Mouse (Mus musculus) embryo, embryonic 10.5 days (tissue): ENCODE data around the gene Sox5.

Experiments
- DNase-seq: peaks from one replicate; pipeline ENCODE4 v3.0.0-alpha.2; 2015; ENCODE audit warnings: low spot score

Gene Sox5

DNA sequence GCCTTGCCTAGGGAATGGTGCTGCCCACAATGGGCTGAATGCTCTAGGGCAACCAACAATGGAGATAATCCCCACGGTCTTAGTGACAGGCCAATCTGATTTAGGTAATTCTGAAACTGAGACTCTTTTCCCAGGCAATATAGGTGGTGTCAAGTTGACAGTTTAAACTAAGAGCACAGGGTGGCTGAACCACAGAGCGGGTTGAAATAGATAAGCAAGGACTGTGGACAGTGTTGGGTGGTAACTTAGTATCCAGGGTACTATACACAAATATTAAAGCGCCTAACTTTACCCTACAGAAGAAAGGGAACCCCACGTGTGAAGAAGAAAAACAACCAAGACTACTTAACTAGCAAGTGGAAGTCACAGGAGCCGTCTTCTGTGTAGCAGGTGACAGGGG, 838.7 kb downstream of the Sox5 start:
- DNase-seq, result no peak

DNA sequence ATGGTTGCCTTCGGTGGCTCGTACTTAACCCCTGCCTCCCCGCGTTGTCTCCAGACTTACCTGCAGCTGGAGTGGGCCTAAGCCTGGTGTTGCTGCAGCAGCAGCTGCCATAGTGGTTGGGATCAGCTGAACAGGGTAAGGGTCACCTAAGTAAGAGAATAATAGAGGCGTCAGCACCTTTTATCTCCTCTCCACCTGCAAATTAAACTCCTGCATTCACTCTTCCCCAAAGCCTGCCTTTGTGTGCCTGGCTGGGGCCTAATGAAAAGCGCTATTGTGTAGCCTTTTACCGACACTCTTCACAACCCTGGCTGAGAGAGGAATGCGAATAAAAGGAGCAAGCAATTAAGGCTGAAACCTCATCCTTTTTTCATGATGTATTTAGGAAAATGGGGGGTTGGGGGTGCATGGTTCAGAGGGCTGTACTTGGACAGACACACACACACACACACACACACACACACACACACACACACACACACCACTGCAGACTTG, 840.4 kb downstream of the Sox5 start:
- peak; percentile 72 for DNase-seq

DNA sequence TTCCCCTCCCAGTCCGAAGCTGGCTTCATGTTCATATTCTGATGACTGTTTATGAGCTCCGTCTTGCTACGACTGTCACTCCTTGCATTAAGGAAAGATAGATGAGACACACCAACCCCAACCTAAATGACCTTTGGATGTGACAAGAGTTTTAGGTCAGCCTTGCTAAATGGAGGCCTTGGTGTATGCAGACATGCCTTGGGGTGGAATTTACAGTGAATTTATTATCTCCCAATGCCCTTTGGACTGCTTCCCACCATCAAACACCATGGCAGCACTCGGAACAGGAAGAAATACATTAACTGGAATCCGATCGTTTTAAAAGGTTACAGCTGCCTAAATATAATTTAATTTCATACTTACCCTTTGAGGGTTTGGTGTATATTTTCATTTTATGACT, 858.6 kb downstream of the Sox5 start:
- DNase-seq, result peak; percentile 39

- DNase-seq, result peak; percentile 40
Observed at GRCm38 (mm10) chr6:143918405-143918947, 863.3 kb downstream of the Sox5 start.

- peak; percentile 23 for DNase-seq
Observed at GRCm38 (mm10) chr6:143916152-143916735, 865.5 kb downstream of the Sox5 start.

GRCm38 (mm10) chr6:143915686-143916085, 866.1 kb downstream of the Sox5 start:
- DNase-seq, result no peak

DNA sequence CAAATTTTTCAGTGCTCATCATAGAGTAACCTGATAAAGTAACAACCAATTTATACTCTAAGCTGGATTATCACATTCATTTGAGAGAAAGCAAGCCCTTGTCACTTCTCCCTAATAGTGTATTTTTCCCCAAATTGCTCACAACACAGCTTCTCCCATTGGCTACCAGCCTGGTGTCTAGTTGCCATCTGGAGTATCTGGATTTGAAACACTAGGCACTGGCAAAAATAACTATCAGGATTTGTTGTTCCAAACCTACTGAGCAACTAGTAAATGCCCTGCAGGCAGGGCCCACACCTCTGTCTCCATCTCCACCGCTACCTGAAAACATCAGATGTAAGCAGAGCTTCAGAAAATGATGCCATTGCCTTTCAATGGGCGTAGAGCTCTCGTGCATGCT, 869.5 kb downstream of the Sox5 start:
- no peak for DNase-seq

DNA sequence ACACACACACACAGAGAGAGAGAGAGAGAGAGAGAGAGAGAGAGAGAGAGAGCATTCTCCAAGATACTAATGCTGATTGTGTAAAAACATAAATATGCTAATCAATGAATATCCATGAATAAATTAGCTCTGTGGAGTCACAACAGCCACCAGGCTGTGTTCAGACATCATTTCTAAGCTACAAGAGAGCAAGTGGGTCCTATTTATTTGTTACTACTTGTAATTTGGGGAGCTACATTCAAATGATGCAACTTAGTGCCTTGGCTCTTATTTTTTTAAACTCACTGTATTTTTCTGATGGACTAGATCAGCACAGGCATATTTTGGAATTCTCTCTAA, 877.1 kb downstream of the Sox5 start:
- no peak for DNase-seq

DNA sequence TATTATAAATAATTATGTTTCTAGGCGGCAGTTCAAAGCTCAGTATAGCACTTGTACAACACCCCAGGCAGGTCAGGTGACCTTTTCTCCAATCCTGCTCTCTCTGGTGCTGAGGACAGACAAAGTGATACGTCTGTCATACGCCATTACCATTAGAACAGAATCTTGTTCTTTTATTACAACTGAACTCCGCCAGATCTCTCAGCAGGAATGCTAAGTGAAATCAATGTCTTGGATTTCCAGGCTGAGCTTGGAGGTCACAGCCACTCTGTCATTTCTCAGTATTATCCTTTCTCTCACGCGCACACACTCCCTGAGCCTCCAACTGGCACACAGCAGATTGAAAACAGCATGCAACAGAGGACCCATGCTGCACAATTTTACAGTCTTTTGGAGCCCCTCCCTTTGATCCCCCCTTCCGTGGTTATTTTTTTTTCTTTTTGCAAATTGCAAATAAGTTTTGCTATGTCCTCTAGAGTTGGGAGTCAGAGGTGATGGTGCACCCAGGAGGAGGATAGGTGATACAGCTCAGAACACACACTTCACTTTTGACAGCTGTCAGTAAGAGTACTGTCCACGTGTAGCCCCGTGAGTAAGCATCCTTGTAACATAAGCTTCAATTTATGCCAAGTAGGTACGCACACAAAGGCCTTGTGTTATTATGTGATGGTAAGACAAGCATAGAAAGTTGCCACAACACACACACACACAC, 877.6 kb downstream of the Sox5 start:
- peak; percentile 44 for DNase-seq

DNA sequence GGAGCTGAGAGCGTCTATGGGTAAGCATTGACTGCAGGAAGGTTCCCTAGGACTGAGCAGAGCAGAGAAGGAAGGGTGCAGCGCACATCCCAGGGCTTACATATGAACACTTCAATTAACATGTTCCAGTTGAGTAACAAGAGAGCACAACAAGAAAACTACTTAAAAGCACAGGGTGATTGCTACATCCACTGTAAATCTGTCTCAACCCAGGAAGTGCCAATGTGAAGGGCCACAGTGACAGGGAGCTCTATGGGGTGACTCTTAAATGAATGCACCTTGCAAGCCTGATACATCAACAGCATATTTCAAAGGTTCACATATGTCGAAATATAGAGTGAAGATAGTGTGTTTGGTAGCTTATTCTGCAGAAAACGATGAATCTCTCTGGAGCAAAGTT, 880.9 kb downstream of the Sox5 start:
- no peak for DNase-seq

DNA sequence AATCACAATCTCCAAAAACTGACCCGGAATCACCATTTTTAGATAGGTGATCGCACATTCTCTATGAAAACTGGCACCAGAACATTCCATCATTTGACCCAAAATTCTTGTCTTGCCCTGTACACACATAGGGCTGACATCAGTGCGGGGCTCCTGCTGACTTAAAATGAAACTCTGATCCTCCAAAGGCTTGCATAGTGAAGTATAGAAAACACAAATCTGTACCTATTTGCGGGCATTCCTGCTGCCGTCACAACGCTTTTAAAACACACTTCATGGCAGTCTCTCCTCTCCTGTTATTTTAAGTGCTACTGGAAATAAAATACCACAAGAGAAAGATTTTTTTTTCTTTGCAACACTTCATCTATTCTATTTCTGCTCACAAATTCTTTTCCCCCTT, 886.7 kb downstream of the Sox5 start:
- DNase-seq, result no peak

DNA sequence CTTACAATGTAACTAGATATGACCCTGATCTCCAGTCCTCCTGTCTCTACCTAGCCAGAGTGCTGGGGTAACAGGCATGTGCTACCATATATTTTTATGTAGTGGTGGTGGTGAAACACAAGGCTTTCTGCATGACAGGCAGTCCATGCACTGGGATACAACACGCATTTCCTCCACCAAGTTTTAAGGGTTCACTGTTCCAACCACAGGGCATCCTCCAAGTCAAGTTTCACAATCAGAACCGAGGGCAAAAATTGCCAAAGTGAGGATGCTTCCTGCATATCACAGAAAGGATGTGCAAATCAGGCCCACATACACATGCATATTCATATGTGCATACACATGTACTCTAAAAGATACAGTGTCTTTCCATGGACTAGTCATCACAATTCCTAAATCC, 888.9 kb downstream of the Sox5 start:
- DNase-seq, result no peak

GRCm38 (mm10) chr6:143888556-143888955, 893.2 kb downstream of the Sox5 start:
- peak; percentile 25 for DNase-seq

DNA sequence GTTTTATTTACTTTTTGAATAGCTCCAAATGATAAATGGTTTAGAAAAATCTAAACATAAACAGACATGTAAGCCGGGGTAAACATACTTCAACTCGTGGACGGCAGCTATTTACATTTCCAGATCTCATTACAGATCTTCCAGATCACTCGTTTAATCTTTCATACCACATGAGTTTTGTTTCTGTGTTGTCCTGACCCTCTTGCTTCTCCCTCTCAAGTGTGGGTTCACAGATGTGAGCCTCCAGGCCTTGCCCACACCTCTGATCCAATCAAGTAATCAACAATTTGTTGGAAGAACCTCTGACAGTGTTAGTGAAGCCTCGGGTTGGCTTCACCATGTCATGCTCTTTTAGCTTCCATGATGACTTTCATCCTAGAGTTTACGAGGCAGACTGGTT, 903.3 kb downstream of the Sox5 start:
- DNase-seq, result no peak

- DNase-seq, result no peak
Observed at GRCm38 (mm10) chr6:143868790-143869189, 913.0 kb downstream of the Sox5 start.

GRCm38 (mm10) chr6:143868155-143868685, 913.6 kb downstream of the Sox5 start:
- DNase-seq, result no peak

DNA sequence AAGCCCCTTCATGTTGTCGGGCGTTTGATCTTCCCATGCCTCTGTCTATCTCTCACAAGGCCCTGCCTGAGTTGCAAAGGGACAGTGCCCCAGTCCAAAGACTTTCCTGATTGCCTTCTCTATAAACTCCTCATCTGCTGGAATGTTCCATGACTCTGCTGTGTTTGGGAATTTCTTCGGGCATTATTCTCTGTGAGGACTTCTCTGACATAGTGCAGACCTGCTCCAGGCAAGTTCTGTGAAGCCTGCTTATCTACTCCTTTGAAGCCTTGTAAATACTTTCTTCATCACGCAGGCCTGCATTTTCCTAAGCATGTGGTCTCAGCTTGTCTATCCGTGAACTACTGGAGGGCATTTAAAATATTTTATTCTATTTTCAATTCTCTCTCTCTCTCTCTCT, 914.7 kb downstream of the Sox5 start:
- DNase-seq, result no peak

DNA sequence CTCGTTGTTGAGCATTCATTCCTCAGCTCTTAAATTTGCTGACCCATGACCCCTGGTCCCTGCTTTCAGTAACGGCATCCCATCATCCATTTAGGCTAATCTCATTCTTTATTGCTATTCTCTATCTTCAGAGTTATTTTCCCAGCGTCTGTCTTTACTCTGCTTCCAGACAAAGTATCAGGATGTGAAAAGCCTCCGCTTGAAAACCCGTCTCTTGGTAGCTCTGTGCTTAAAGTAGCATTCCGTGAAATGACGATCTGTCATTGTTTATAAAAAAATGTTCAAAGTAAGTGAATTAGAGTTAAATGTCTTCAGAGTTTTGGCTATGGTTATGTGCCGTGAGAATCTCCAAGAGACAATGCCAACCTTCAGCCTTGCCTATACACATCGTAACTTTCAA, 915.2 kb downstream of the Sox5 start:
- no peak for DNase-seq

DNA sequence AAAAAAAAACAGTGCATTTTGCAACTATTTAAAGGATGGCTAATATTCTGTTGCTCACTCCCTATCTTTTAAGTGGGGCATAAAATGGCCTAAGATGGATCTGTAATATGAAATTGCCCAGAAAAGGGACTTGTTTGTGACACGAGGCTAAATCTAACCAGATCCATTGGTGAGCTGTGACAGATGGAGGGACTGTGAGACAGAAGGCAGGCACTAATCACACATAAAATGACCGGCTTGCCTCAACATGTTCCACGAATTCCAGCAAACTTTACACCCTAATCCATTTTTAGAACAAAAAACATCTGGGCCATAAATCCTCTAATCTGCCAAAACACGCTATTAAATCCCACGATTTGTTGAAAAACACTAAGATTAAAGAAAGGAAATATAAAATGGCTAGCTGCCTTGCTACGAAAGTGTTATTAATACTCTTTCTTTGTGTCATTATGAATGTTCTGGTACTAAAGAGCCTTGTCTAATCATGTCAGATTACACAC, 919.1 kb downstream of the Sox5 start:
- DNase-seq, result no peak

DNA sequence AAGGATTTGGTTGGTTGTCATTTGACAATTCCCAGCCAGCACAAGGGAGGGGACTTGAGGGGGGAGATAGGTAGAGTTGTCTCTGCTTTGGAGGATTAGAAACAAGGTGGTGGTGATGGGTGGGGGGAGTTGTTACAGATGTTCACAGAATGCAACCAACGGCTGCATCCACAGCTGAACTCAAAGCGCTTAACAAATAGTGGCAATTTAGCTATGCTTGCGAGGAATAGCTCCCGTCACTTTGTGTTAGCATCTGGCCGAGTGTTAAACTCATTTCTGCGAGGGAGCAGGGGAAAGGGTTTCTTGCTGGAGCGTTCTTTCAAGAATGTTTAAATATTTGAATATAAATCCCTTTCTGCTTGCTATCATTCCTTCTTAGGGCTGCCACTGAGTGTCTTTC, 921.7 kb downstream of the Sox5 start:
- DNase-seq, result no peak

- peak; percentile 37 for DNase-seq
Observed at GRCm38 (mm10) chr6:143859535-143859934, 922.2 kb downstream of the Sox5 start.

DNA sequence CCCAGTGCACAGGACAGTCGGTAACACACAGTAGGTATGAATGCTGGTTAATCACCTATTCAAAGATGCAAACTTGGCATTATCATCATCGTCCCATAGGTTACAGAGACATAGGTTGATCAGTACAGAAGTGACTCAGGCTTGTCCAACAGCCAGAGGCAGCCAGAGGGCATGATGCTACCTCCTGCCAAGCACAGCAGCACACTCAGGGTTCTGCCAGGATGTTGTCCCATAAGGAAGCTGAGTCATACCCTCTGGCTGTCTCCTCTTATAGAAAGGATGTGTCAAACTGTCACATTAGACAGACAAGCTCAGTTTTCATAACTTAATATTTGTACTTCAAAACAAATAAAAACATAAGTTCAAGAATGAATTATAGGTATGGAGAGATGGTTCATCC, 923.2 kb downstream of the Sox5 start:
- DNase-seq, result no peak

GRCm38 (mm10) chr6:143857376-143857775, 924.4 kb downstream of the Sox5 start:
- DNase-seq, result no peak
